Mouse (Mus musculus): ENCODE measurements at regions not wholly inside any gene's neighbourhood (a gene's known extent, or its start where the extent isn't known, plus 50 kb on each side); places are given as distances from the start of the nearest gene placed in this dataset.

GRCm38 (mm10) chr15:27374517-27374916 lies 92.0 kb upstream of the Ank start:
- TF ChIP-seq CTCF (IDR thresholded peaks at IDR 0.05; ENCODE audit: insufficient read depth, low read length) = no peak
- TF ChIP-seq POLR2A (IDR thresholded peaks at IDR 0.05; ENCODE audit: borderline replicate concordance, extremely low read depth, low read depth, low read length) = no peak
